Mouse (Mus musculus): ENCODE data around the gene Atp8b2.
A peak's percentile ranks its signal among the peaks of the same experiment; 100 is the strongest.

Gene Atp8b2

GRCm38 (mm10) chr3:89957880-89958279 lies 5.4 kb downstream of the Atp8b2 start:
- no peak for DNase-seq

GRCm38 (mm10) chr3:89956177-89956971 lies 6.9 kb downstream of the Atp8b2 start:
- DNase-seq: no peak

- peak; percentile 56 to 77 for DNase-seq
These were observed 9.9 kb downstream of the Atp8b2 start for GRCm38 (mm10) chr3:89953420-89953819.

GRCm38 (mm10) chr3:89948655-89949054 lies 14.7 kb downstream of the Atp8b2 start:
- no peak for DNase-seq

- DNase-seq: no peak
These were observed 15.3 kb downstream of the Atp8b2 start for GRCm38 (mm10) chr3:89948021-89948420.

- DNase-seq: no peak
These were observed 18.3 kb downstream of the Atp8b2 start for GRCm38 (mm10) chr3:89945026-89945425.

GRCm38 (mm10) chr3:89942894-89943293 lies 20.4 kb downstream of the Atp8b2 start:
- DNase-seq: no peak

- DNase-seq: no peak
These were observed 26.8 kb downstream of the Atp8b2 start for GRCm38 (mm10) chr3:89936495-89936894.

- no peak for DNase-seq
These were observed 30.4 kb downstream of the Atp8b2 start for GRCm38 (mm10) chr3:89932925-89933324.

GRCm38 (mm10) chr3:89928956-89929355 lies 34.4 kb downstream of the Atp8b2 start:
- DNase-seq: no peak

GRCm38 (mm10) chr3:89926440-89926839 lies 36.9 kb downstream of the Atp8b2 start:
- DNase-seq: no peak

- DNase-seq: no peak
These were observed 42.6 kb downstream of the Atp8b2 start for GRCm38 (mm10) chr3:89920711-89921110.

- no peak for DNase-seq
These were observed 45.9 kb downstream of the Atp8b2 start for GRCm38 (mm10) chr3:89917408-89917807.

GRCm38 (mm10) chr3:89916622-89917021 lies 46.7 kb downstream of the Atp8b2 start:
- no peak for DNase-seq

GRCm38 (mm10) chr3:89914700-89915099 lies 48.6 kb downstream of the Atp8b2 start:
- no peak for DNase-seq

- peak; percentile 72 to 75 for DNase-seq
These were observed 50.5 kb downstream of the Atp8b2 start, which contains the start of gene Il6ra for GRCm38 (mm10) chr3:89912543-89913391. Gene Il6ra, minus strand, starts transcription at chr3:89913196.

GRCm38 (mm10) chr3:89912108-89912542 lies 51.2 kb downstream of the Atp8b2 start:
- peak in 1 of 2 experiments; percentile 28 for DNase-seq

GRCm38 (mm10) chr3:89911207-89911606 lies 52.1 kb downstream of the Atp8b2 start:
- peak; percentile 55 to 57 for DNase-seq

- DNase-seq: no peak
These were observed 53.4 kb downstream of the Atp8b2 start for GRCm38 (mm10) chr3:89909703-89910542.

GRCm38 (mm10) chr3:89908836-89909235 lies 54.5 kb downstream of the Atp8b2 start:
- peak; percentile 30 to 38 for DNase-seq

- DNase-seq: no peak
These were observed 55.5 kb downstream of the Atp8b2 start for GRCm38 (mm10) chr3:89907846-89908245.

GRCm38 (mm10) chr3:89899511-89899908 lies 63.8 kb downstream of the Atp8b2 start:
- DNase-seq: no peak
